In the genomic region with DNA sequence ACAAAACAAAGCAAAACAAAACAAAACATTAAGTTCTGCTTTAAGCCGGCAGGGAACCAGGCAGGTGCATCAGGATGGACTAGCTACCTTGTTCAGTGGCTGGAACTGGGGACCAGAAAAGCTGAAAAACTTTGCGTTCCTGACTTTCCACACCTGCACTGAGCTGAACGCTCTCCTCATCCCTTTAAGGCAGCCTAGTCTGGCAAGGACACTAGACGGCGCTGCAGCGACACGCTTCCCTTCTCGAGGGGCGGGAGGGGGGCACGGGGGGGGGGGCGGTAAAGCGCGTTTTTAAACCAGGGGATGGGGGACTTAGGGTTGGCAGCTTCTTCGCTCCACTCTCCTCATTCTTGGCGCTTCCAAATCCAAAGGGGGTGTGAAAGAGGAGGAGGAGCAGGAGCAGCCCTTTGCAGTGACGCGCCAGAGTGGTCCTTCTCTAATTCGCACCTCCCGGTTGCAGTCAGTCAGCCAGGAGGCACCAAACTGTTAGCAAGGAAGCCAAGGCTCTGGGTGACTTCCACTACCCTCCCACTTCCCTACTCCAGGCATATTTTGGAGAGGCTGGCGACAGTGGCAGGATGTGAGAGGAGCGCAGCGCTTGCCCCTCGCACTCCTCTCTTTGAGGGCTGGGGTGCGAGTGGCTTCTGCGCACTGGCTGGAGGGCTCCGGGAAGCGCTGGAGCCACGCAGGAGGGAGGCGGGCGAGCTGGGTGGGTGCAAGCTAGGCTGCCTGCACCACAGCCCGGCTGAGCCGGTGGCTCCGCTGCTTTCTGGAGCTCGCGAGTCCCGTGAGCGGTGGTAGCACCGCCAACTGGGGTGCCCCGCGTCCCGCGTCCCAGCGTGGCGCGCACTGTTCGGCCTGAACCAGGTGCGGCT, we compare ENCODE assay signal across 10 mouse cellular contexts. TPM values are rescaled to one million over a fixed set of nuclear protein-coding genes. Genes with fewer than 3 reads are reported as not detected.
DNase-seq lines count a peak whose midpoint lies in the region; ATAC-seq lines count a peak whose summit lies in the region.
"Had no signal": no experiment of that assay in that cellular context is flagged by ENCODE, and none has a peak within 500 bp of the region (broad histone marks: within the 10 kb centered on the region; RNA-seq: fewer than 3 reads in every experiment).

A gene (plus strand): TSS at position 288 of the 875 bp plus-strand sequence.

- ATAC-seq in cerebellum, adult (ENCODE audit: insufficient number of reproducible peaks, low FRiP score, low TSS enrichment) = no peak
- ATAC-seq in lung, embryonic 16.5 days (ENCODE audit: low read depth) = peak; percentile 51
- ATAC-seq in heart, embryonic 16.5 days (replicated peaks; ENCODE audit: extremely low read depth, insufficient read depth, low FRiP score) = no peak
- peak; percentile 83 for ATAC-seq in midbrain, embryonic 11.5 days (ENCODE audit: low FRiP score)

- peaks cover 37% of the 10 kb centered on the region for H3K27me3 ChIP-seq in lung, embryonic 16.5 days (ENCODE audit: control insufficient read depth, insufficient read depth, low read depth, low read length)
- H3K27me3 ChIP-seq in heart, embryonic 16.5 days (ENCODE audit: control insufficient read depth, insufficient read depth, low read length) = peaks cover 24% of the 10 kb centered on the region
- peaks cover 27% of the 10 kb centered on the region for H3K27me3 ChIP-seq in midbrain, embryonic 11.5 days (ENCODE audit: control insufficient read depth, insufficient read depth, low read length)

- no peaks in the 10 kb centered on the region for H3K9me3 ChIP-seq in lung, embryonic 16.5 days (ENCODE audit: control insufficient read depth, low read length)
- H3K9me3 ChIP-seq in heart, embryonic 16.5 days (replicated peaks; ENCODE audit: control insufficient read depth, low read length) = no peaks in the 10 kb centered on the region
- no peaks in the 10 kb centered on the region for H3K9me3 ChIP-seq in midbrain, embryonic 11.5 days (ENCODE audit: control insufficient read depth, low read length)

- H3K4me3 ChIP-seq in lung, embryonic 16.5 days (ENCODE audit: low read length) = peak within 1 kb of the TSS; percentile 34
- H3K4me3 ChIP-seq in heart, embryonic 16.5 days (ENCODE audit: low read length) = peak within 1 kb of the TSS; percentile 45
- H3K4me3 ChIP-seq in midbrain, embryonic 11.5 days (ENCODE audit: low read depth, low read length) = peak within 1 kb of the TSS; percentile 34
- H3K4me3 ChIP-seq: myocyte had no signal

- peak; percentile 43 to 55 for DNase-seq in cerebellum, postnatal 10 days
- no peak for DNase-seq in lung, postnatal 4 days
- DNase-seq in midbrain, embryonic 11.5 days (ENCODE audit: low spot score, missing footprints) = peak; percentile 88
- no peak for DNase-seq in spleen, postnatal 10 days (ENCODE audit: low spot score in 2 of 2)
- no peak for DNase-seq in urinary bladder, postnatal 36 days (ENCODE audit: low spot score in 2 of 2)

- no peaks in the 10 kb centered on the region for H3K4me1 ChIP-seq in lung, embryonic 16.5 days (replicated peaks; ENCODE audit: control insufficient read depth, insufficient read depth, low read length)
- no peaks in the 10 kb centered on the region for H3K4me1 ChIP-seq in heart, embryonic 16.5 days (ENCODE audit: control insufficient read depth, insufficient read depth, low read length)
- H3K4me1 ChIP-seq in midbrain, embryonic 11.5 days (ENCODE audit: control insufficient read depth, insufficient read depth, low read length) = no peaks in the 10 kb centered on the region

- no peak within 1 kb of the TSS for H3K27ac ChIP-seq in lung, embryonic 16.5 days (ENCODE audit: low read length)
- no peak within 1 kb of the TSS for H3K27ac ChIP-seq in heart, embryonic 16.5 days (ENCODE audit: low read length)
- no peak within 1 kb of the TSS for H3K27ac ChIP-seq in midbrain, embryonic 11.5 days (ENCODE audit: low read depth, low read length)

- H3K36me3 ChIP-seq in lung, embryonic 16.5 days (ENCODE audit: control insufficient read depth, insufficient read depth, low read length) = no peaks in the 10 kb centered on the region
- H3K36me3 ChIP-seq in heart, embryonic 16.5 days (ENCODE audit: control insufficient read depth, insufficient read depth) = no peaks in the 10 kb centered on the region
- no peaks in the 10 kb centered on the region for H3K36me3 ChIP-seq in midbrain, embryonic 11.5 days (ENCODE audit: control insufficient read depth, insufficient read depth, low read length)

- H3K4me2 ChIP-seq in lung, embryonic 16.5 days (ENCODE audit: low read depth, low read length) = peak within 1 kb of the TSS; percentile 56
- peak within 1 kb of the TSS; percentile 74 for H3K4me2 ChIP-seq in heart, embryonic 16.5 days (ENCODE audit: low read depth, low read length)
- peak within 1 kb of the TSS; percentile 64 for H3K4me2 ChIP-seq in midbrain, embryonic 11.5 days

- H3K9ac ChIP-seq in lung, embryonic 16.5 days (ENCODE audit: low read length) = no peak within 1 kb of the TSS
- no peak within 1 kb of the TSS for H3K9ac ChIP-seq in heart, embryonic 16.5 days (ENCODE audit: low read length)
- no peak within 1 kb of the TSS for H3K9ac ChIP-seq in midbrain, embryonic 11.5 days (ENCODE audit: low read length)

- 15% methylated on average over 41 of the region's 47 CpGs for WGBS in lung, embryonic 16.5 days
- 13% methylated on average over 40 of the region's 47 CpGs for WGBS in heart, embryonic 16.5 days
- 19% methylated on average over 34 of the region's 47 CpGs for WGBS in midbrain, embryonic 11.5 days

RNA-seq across cellular contexts. Expression of the gene that starts here (rescaled TPM):
- polyA plus RNA-seq in lung, embryonic 16.5 days (2015; fragmentation: Nextera tagmentation; extraction: Ambion mirVana) = 0.04 TPM in 1 of 2 replicates, not detected in the other
- 0.09 and 0.13 TPM in 2 replicates for polyA plus RNA-seq in heart, embryonic 16.5 days (2015; fragmentation: Nextera tagmentation; extraction: Ambion mirVana)
- 0.08 and 0.26 TPM in 2 replicates for polyA plus RNA-seq in midbrain, embryonic 11.5 days (2014; fragmentation: Nextera tagmentation; extraction: Ambion mirVana)
- polyA plus RNA-seq: C2C12, myocyte had no signal

Comparison
In these comparisons a context has a peak if more than half of its experiments do, and no peak if none do; other contexts are left out.
1. Peak in ATAC-seq, H3K4me3 ChIP-seq and H3K4me2 ChIP-seq in lung, embryonic 16.5 days; RNA of the gene not detected or under 1 TPM.
2. Peak in DNase-seq, ATAC-seq, H3K4me3 ChIP-seq and H3K4me2 ChIP-seq in midbrain, embryonic 11.5 days; RNA of the gene not detected or under 1 TPM.
3. DNase-seq: peak in cerebellum, postnatal 10 days (2 of 2); none in lung, postnatal 4 days (0 of 2), spleen, postnatal 10 days (0 of 2) and urinary bladder, postnatal 36 days (0 of 2).
4. Peak in every context shown above with its lines, with median percentiles within 50 percentile points of each other: H3K4me2 ChIP-seq and H3K4me3 ChIP-seq.